38 mouse cellular contexts compared by ENCODE assay signal in genomic region chr5:68068694-68069093, GRCm38 (mm10). TPM values are rescaled to one million over a fixed set of nuclear protein-coding genes. Genes with fewer than 3 reads are reported as not detected.
"Had no signal": no experiment of that assay in that cellular context is flagged by ENCODE, and none has a peak within 500 bp of the region (broad histone marks: within the 10 kb centered on the region; RNA-seq: fewer than 3 reads in every experiment).

No protein-coding gene starts in this region.

- H3K27me3 ChIP-seq: heart, embryonic 12.5 days; hindbrain, embryonic 13.5 days; intestine, embryonic 15.5 days; limb, embryonic 12.5 days had no signal

- H3K4me1 ChIP-seq: heart, embryonic 10.5 days; heart, embryonic 12.5 days; hindbrain, embryonic 10.5 days; hindbrain, embryonic 13.5 days; intestine, embryonic 15.5 days; limb, embryonic 10.5 days; limb, embryonic 12.5 days had no signal

- DNase-seq: gastrocnemius, adult 2 months; gastrocnemius, postnatal 10 days; gastrocnemius, postnatal 25 days; heart, adult 18-20 months; heart, postnatal 10 days; heart, postnatal 4 days; kidney, adult 18-20 months; kidney, adult 8-10 months; kidney, postnatal 10 days; kidney, postnatal 25 days; kidney, postnatal 4 days; liver had no signal

- H3K36me3 ChIP-seq: heart, embryonic 10.5 days; heart, embryonic 12.5 days; hindbrain, embryonic 10.5 days; hindbrain, embryonic 13.5 days; intestine, embryonic 15.5 days; limb, embryonic 10.5 days; limb, embryonic 12.5 days had no signal

- H3K4me3 ChIP-seq: gastrocnemius, adult 2 months; heart, embryonic 10.5 days; heart, embryonic 12.5 days; hindbrain, embryonic 10.5 days; hindbrain, embryonic 13.5 days; intestine, embryonic 15.5 days; layer of hippocampus, adult 2 months; left cerebral cortex, adult 2 months; limb, embryonic 10.5 days; limb, embryonic 12.5 days had no signal

- H3K27ac ChIP-seq: gastrocnemius, adult 2 months; heart, embryonic 10.5 days; hindbrain, embryonic 10.5 days; hindbrain, embryonic 13.5 days; intestine, embryonic 15.5 days; layer of hippocampus, adult 2 months; left cerebral cortex, adult 2 months; limb, embryonic 10.5 days; limb, embryonic 12.5 days had no signal

- H3K4me2 ChIP-seq: heart, embryonic 12.5 days; hindbrain, embryonic 13.5 days; intestine, embryonic 15.5 days; limb, embryonic 12.5 days had no signal

- ATAC-seq: forebrain, embryonic 16.5 days; inflammation-experienced regulatory T-cells, adult 6 months; intestine, embryonic 15.5 days; intestine, postnatal 0 days had no signal

- H3K9ac ChIP-seq: heart, embryonic 12.5 days; hindbrain, embryonic 13.5 days; intestine, embryonic 15.5 days; limb, embryonic 12.5 days had no signal

- H3K9me3 ChIP-seq: heart, embryonic 10.5 days; heart, embryonic 12.5 days; hindbrain, embryonic 10.5 days; hindbrain, embryonic 13.5 days; intestine, embryonic 15.5 days; limb, embryonic 10.5 days; limb, embryonic 12.5 days had no signal

RNA-seq across cellular contexts. Expression of gene Grxcr1, which starts 37.1 kb away (rescaled TPM):
- total RNA-seq: gastrocnemius, adult 2 months; gastrocnemius, postnatal 10 days; gastrocnemius, postnatal 25 days; gastrocnemius, postnatal 4 days; granulocyte monocyte progenitor cell, adult 5-6 weeks; heart, adult 18-20 months; heart, adult 8-10 months; heart, postnatal 10 days; heart, postnatal 25 days; heart, postnatal 4 days; layer of hippocampus, adult 2 months; layer of hippocampus, postnatal 10 days; layer of hippocampus, postnatal 25 days; left cerebral cortex, adult 2 months; left cerebral cortex, postnatal 14 days; left cerebral cortex, postnatal 36 days had no signal
- polyA plus RNA-seq: forebrain, embryonic 16.5 days; frontal cortex, adult 2 months; heart, embryonic 10.5 days; heart, embryonic 12.5 days; heart, embryonic 14.5 days; heart, embryonic 16.5 days; hindbrain, embryonic 10.5 days; inflammation-experienced regulatory T-cells, adult 6 months; intestine, embryonic 15.5 days; intestine, postnatal 0 days; kidney, embryonic 14.5 days; kidney, embryonic 16.5 days; limb, embryonic 10.5 days; limb, embryonic 12.5 days; limb, embryonic 14.5 days had no signal
